Mouse (Mus musculus) brown adipose tissue, adult 24 weeks (tissue): ENCODE measurements around the gene Fsd1. TPM values are rescaled to one million over a fixed set of nuclear protein-coding genes. Genes with fewer than 3 reads are reported as not detected.
A peak's percentile ranks its signal among the peaks of the same experiment; 100 is the strongest.
"Not testable (repeated sequence)": the region's sequence is repeated elsewhere in the genome, so short reads cannot be mapped to it uniquely, and the experiment has no call there.

Experiments
- H3K27ac ChIP-seq: fragments of 200-500 bp; replicated peaks from 2 replicates; pipeline ENCODE4 v1.5.1; 2012; ENCODE audit warnings: low read depth, mild to moderate bottlenecking, low read length
- H3K4me1 ChIP-seq: fragments of 200-500 bp; 2 replicates; pipeline ENCODE4 v1.6.1; 2012; ENCODE audit warnings: low read length, mixed read lengths; ENCODE audit not compliant: control insufficient read depth, insufficient read depth, insufficient read length
- H3K4me3 ChIP-seq: fragments of 200-500 bp; 2 replicates; pipeline ENCODE4 v1.5.1; 2012; ENCODE audit warnings: low read depth, mild to moderate bottlenecking, low read length, moderate library complexity; ENCODE audit not compliant: insufficient read depth
- polyA plus RNA-seq: library from polyadenylated mRNA; stranded (reverse); fragments of >200 nt; gene quantifications from 2 replicates; pipeline ENCODE4 v1.2.4, GENCODE M21; 2012; ENCODE audit not compliant: missing spikeins, insufficient read depth, insufficient read length

Fsd1 gene
- polyA plus RNA-seq = 0.59 TPM in 1 of 2 replicates, not detected in the other

GRCm38 (mm10) chr17:55986030-55986961 lies at the start of gene Fsd1:
Gene Fsd1 (plus strand): TSS chr17:55986509.
- Histone ChIP-seq H3K27ac (no peak within 1 kb of the TSS), H3K4me3 (no peak within 1 kb of the TSS), H3K4me1 (no peaks in the 10 kb centered on the region)

- H3K27ac ChIP-seq = peak overlapping the region; percentile 90
- not testable (repeated sequence) for H3K4me1 ChIP-seq
- peak overlapping the region; percentile 71 for H3K4me3 ChIP-seq
Observed at GRCm38 (mm10) chr17:55944387-55944865, 41.9 kb upstream of the Fsd1 start.

GRCm38 (mm10) chr17:55944866-55945682 lies 41.2 kb upstream of the Fsd1 start:
- H3K27ac ChIP-seq = peak overlapping the region; percentile 92
- not testable (repeated sequence) for H3K4me1 ChIP-seq
- peak overlapping the region; percentile 71 for H3K4me3 ChIP-seq

- Histone ChIP-seq H3K4me1 (no peaks in the 10 kb centered on the region), H3K27ac (peak overlapping the region; percentile 92), H3K4me3 (peak overlapping the region; percentile 71)
Observed at GRCm38 (mm10) chr17:55945696-55946095, 40.6 kb upstream of the Fsd1 start.

- Histone ChIP-seq H3K27ac (no peak overlapping the region), H3K4me1 (no peaks in the 10 kb centered on the region), H3K4me3 (no peak overlapping the region)
Observed at GRCm38 (mm10) chr17:55948647-55949046, 37.7 kb upstream of the Fsd1 start.

GRCm38 (mm10) chr17:55949400-55949799 lies 36.9 kb upstream of the Fsd1 start, which contains the start of gene Zfp119b:
Gene Zfp119b (minus strand): TSS chr17:55949500.
- H3K4me1 ChIP-seq = no peaks in the 10 kb centered on the region
- no peak within 1 kb of the TSS for H3K4me3 ChIP-seq
- no peak within 1 kb of the TSS for H3K27ac ChIP-seq

GRCm38 (mm10) chr17:55950601-55951000 lies 35.7 kb upstream of the Fsd1 start:
- Histone ChIP-seq H3K4me1 (no peaks in the 10 kb centered on the region), H3K27ac (no peak overlapping the region), H3K4me3 (no peak overlapping the region)

GRCm38 (mm10) chr17:55952041-55952440 lies 34.3 kb upstream of the Fsd1 start:
- Histone ChIP-seq H3K4me1 (no peaks in the 10 kb centered on the region), H3K4me3 (no peak overlapping the region), H3K27ac (no peak overlapping the region)

GRCm38 (mm10) chr17:55952447-55953027 lies 33.8 kb upstream of the Fsd1 start, which contains the start of gene Ebi3:
Gene Ebi3 (plus strand): TSS chr17:55952640.
- H3K4me3 ChIP-seq = peak within 1 kb of the TSS; percentile 16; the same call in 1 of the 2 replicates
- H3K27ac ChIP-seq = peak within 1 kb of the TSS; percentile 46; the same call in 1 of the 2 replicates
- no peaks in the 10 kb centered on the region for H3K4me1 ChIP-seq

GRCm38 (mm10) chr17:55953751-55954150 lies 32.6 kb upstream of the Fsd1 start:
- Histone ChIP-seq H3K27ac (no peak overlapping the region), H3K4me3 (no peak overlapping the region), H3K4me1 (no peaks in the 10 kb centered on the region)

- no peak overlapping the region for H3K27ac ChIP-seq
- H3K4me3 ChIP-seq = no peak overlapping the region
- H3K4me1 ChIP-seq = no peaks in the 10 kb centered on the region
Observed at GRCm38 (mm10) chr17:55954229-55954628, 32.1 kb upstream of the Fsd1 start.

GRCm38 (mm10) chr17:55956129-55956528 lies 30.2 kb upstream of the Fsd1 start:
- Histone ChIP-seq H3K4me1 (no peaks in the 10 kb centered on the region; the same call in 1 of the 2 replicates), H3K27ac (no peak overlapping the region), H3K4me3 (no peak overlapping the region)

GRCm38 (mm10) chr17:55956591-55956990 lies 29.7 kb upstream of the Fsd1 start:
- no peak overlapping the region for H3K4me3 ChIP-seq
- H3K4me1 ChIP-seq = no peaks in the 10 kb centered on the region; the same call in 1 of the 2 replicates
- no peak overlapping the region for H3K27ac ChIP-seq

GRCm38 (mm10) chr17:55957168-55957567 lies 29.1 kb upstream of the Fsd1 start:
- Histone ChIP-seq H3K4me3 (no peak overlapping the region), H3K4me1 (no peaks in the 10 kb centered on the region; the same call in 1 of the 2 replicates), H3K27ac (no peak overlapping the region)
